Mouse (Mus musculus): ENCODE measurements around the gene Doc2a.

- TF ChIP-seq CTCF (IDR thresholded peaks at IDR 0.05; ENCODE audit: low read depth) (no peak), EP300 (optimal IDR thresholded peaks at IDR 0.05) (no peak)
Measured at GRCm38 (mm10) chr7:126898102-126898990, 51.1 kb downstream of the Doc2a start.
